Mouse (Mus musculus) activated CD4-positive, CD25-positive, alpha-beta regulatory T cell (primary cell): ENCODE results near the gene Gm9774. TPM values are rescaled to one million over a fixed set of nuclear protein-coding genes. Genes with fewer than 3 reads are reported as not detected.

Experiments
- polyA plus RNA-seq, 2 experiments: library from polyadenylated mRNA; unstranded; fragments of 100-300 nt; shearing (Covaris generic); gene quantifications; one replicate each; pipeline ENCODE4 v1.2.1; 2017

The Gm9774 gene
- 10 to 100 TPM; 17.1 to 28.3 TPM for polyA plus RNA-seq

GRCm38 (mm10) chr3:92429323-92429722 is at the start of gene Gm9774:
Gene Gm9774, minus strand, starts transcription at chr3:92429423.

GRCm38 (mm10) chr3:92458620-92459019 is 29.4 kb upstream of the Gm9774 start, which contains the start of gene Sprr3:
Gene Sprr3, minus strand, starts transcription at chr3:92458720.

GRCm38 (mm10) chr3:92438689-92439088 is 9.5 kb upstream of the Gm9774 start, which contains the start of gene Sprr1b:
Gene Sprr1b, minus strand, starts transcription at chr3:92438789.

GRCm38 (mm10) chr3:92432282-92432681 is 3.1 kb upstream of the Gm9774 start, which contains the start of gene Sprr2k:
Gene Sprr2k, plus strand, starts transcription at chr3:92432582.

GRCm38 (mm10) chr3:92417782-92418181 is 11.4 kb downstream of the Gm9774 start, which contains the start of gene Sprr2j-ps:
Gene Sprr2j-ps, plus strand, starts transcription at chr3:92418082.

GRCm38 (mm10) chr3:92407691-92408090 is 21.5 kb downstream of the Gm9774 start, which contains the start of gene Sprr2i:
Gene Sprr2i, plus strand, starts transcription at chr3:92407991.

GRCm38 (mm10) chr3:92385385-92385784 is 43.8 kb downstream of the Gm9774 start, which contains the start of gene Sprr2h:
Gene Sprr2h, plus strand, starts transcription at chr3:92385685.

Other genes with a start within 250 kb of the Gm9774 start
- gene Sprr2a1, start 213.6 kb downstream of the Gm9774 start, polyA plus RNA-seq: not detected
- gene Sprr2a2, start 213.5 kb downstream of the Gm9774 start, polyA plus RNA-seq: not detected
- not detected for gene Sprr2a3, start 144.0 kb downstream of the Gm9774 start, polyA plus RNA-seq
- gene Sprr2b, start 112.8 kb downstream of the Gm9774 start, polyA plus RNA-seq: not detected
- not detected for gene Sprr2d, start 90.3 kb downstream of the Gm9774 start, polyA plus RNA-seq
- gene Sprr2e, start 77.3 kb downstream of the Gm9774 start, polyA plus RNA-seq: under 1 TPM in 1 of 2 experiments, not detected in 1; 0.35 TPM
- gene Sprr2f, start 64.2 kb downstream of the Gm9774 start, polyA plus RNA-seq: not detected
- gene Sprr2h, start 43.7 kb downstream of the Gm9774 start, polyA plus RNA-seq: not detected
- gene Sprr2i, start 21.4 kb downstream of the Gm9774 start, polyA plus RNA-seq: not detected
- not detected for gene Sprr2j-ps, start 11.3 kb downstream of the Gm9774 start, polyA plus RNA-seq
- gene Sprr2k, start 3.2 kb upstream of the Gm9774 start, polyA plus RNA-seq: not detected
- not detected for gene Sprr1b, start 9.4 kb upstream of the Gm9774 start, polyA plus RNA-seq
- under 1 TPM in 1 of 2 experiments, not detected in 1; 0.52 TPM for gene Sprr3, start 29.3 kb upstream of the Gm9774 start, polyA plus RNA-seq
- gene Sprr1a, start 56.5 kb upstream of the Gm9774 start, polyA plus RNA-seq: not detected
- gene Sprr4, start 71.1 kb upstream of the Gm9774 start, polyA plus RNA-seq: not detected
- gene 2310046K23Rik, start 105.1 kb upstream of the Gm9774 start, polyA plus RNA-seq: not detected
- not detected for gene Ivl, start 144.3 kb upstream of the Gm9774 start, polyA plus RNA-seq
- not detected for gene Smcp, start 159.6 kb upstream of the Gm9774 start, polyA plus RNA-seq
- not detected for gene 2210017I01Rik, start 178.1 kb upstream of the Gm9774 start, polyA plus RNA-seq
- gene Lce6a, start 192.2 kb upstream of the Gm9774 start, polyA plus RNA-seq: not detected
- gene Lce1a1, start 218.9 kb upstream of the Gm9774 start, polyA plus RNA-seq: not detected
- gene Lce1b, start 227.5 kb upstream of the Gm9774 start, polyA plus RNA-seq: not detected
- gene Lce1a2, start 240.9 kb upstream of the Gm9774 start, polyA plus RNA-seq: not detected
- not detected for gene Lce1c, start 249.8 kb upstream of the Gm9774 start, polyA plus RNA-seq